Mouse (Mus musculus) hindbrain, postnatal 0 days (tissue): ENCODE measurements at regions not wholly inside any gene's neighbourhood (a gene's known extent, or its start where the extent isn't known, plus 50 kb on each side); places are given as distances from the start of the nearest gene placed in this dataset.
A peak's percentile ranks its signal among the peaks of the same experiment; 100 is the strongest.

ENCODE experiments used
- ATAC-seq: fragments of 200-750 bp; cut with Nextera tagmentation; 2 replicates; pipeline ENCODE4 v1.8.0; 2017; ENCODE audit warnings: mild to moderate bottlenecking, moderate TSS enrichment, moderate library complexity
- DNase-seq: peaks from one replicate; pipeline ENCODE4 v3.0.0-alpha.2; 2015; ENCODE audit warnings: low spot score
- H3K27ac ChIP-seq: fragments of 300-500 bp; sonication (generic); 2 replicates; pipeline ENCODE4 v1.5.1; 2014; ENCODE audit warnings: mild to moderate bottlenecking
- H3K27me3 ChIP-seq: fragments of 300-500 bp; sonication (generic); 2 replicates; pipeline ENCODE4 v1.6.1; 2014; ENCODE audit warnings: low read length, mixed read lengths; ENCODE audit not compliant: insufficient read depth
- H3K36me3 ChIP-seq: fragments of 300-500 bp; sonication (generic); 2 replicates; pipeline ENCODE4 v1.6.1; 2014; ENCODE audit warnings: low read length, mixed read lengths; ENCODE audit not compliant: insufficient read depth
- H3K4me1 ChIP-seq: fragments of 300-500 bp; sonication (generic); 2 replicates; pipeline ENCODE4 v1.6.1; 2014; ENCODE audit warnings: antibody characterized with exemption, low read length, mixed read lengths; ENCODE audit not compliant: insufficient read depth
- H3K4me2 ChIP-seq: fragments of 300-500 bp; sonication (generic); 2 replicates; pipeline ENCODE4 v1.6.1; 2014; ENCODE audit warnings: low read depth, mild to moderate bottlenecking, low read length, moderate library complexity, mixed read lengths
- H3K4me3 ChIP-seq: fragments of 300-500 bp; sonication (generic); 2 replicates; pipeline ENCODE4 v1.5.1; 2014; ENCODE audit warnings: low read length
- H3K9ac ChIP-seq: fragments of 300-500 bp; sonication (generic); replicated peaks from 2 replicates; pipeline ENCODE4 v1.6.1; 2014; ENCODE audit warnings: mild to moderate bottlenecking, low read length, moderate library complexity, mixed read lengths
- H3K9me3 ChIP-seq: fragments of 300-500 bp; sonication (generic); 2 replicates; pipeline ENCODE4 v1.6.1; 2016; ENCODE audit warnings: low read length, mixed read lengths
- CTCF ChIP-seq: IDR thresholded peaks from 2 replicates; pipeline ENCODE4 v1.5.1; 2016; ENCODE audit warnings: antibody characterized with exemption, control low read depth, low read depth
- WGBS: fragments of 180-500 bp; shearing (Covaris S2); extraction: QIAGEN DNeasy Blood & Tissue Kit; methylation state at CpG from one replicate; pipeline ENCODE4 v1.1.7; 2014; 5-methylcytosine and 5-hydroxymethylcytosine counted together

- Histone ChIP-seq H3K27ac (peak overlapping the region; percentile 70), H3K27me3 (no peaks in the 10 kb centered on the region), H3K4me2 (peak overlapping the region; percentile 17; the same call in 1 of the 2 replicates), H3K9me3 (no peaks in the 10 kb centered on the region), H3K9ac (no peak overlapping the region), H3K36me3 (no peaks in the 10 kb centered on the region), H3K4me3 (no peak overlapping the region), H3K4me1 (peaks cover 7% of the 10 kb centered on the region)
- ATAC-seq: peak; percentile 87
- TF ChIP-seq CTCF: no peak
- WGBS: 24% methylated on average over 5 of the region's 5 CpGs
- DNase-seq: peak; percentile 68
These were observed 79.3 kb upstream of the Chl1 start for GRCm38 (mm10) chr6:103430933-103431594.

GRCm38 (mm10) chr6:103431595-103431957 lies 78.8 kb upstream of the Chl1 start:
- DNase-seq (no peak), ATAC-seq (no peak)
- Histone ChIP-seq H3K9me3 (no peaks in the 10 kb centered on the region), H3K27me3 (no peaks in the 10 kb centered on the region), H3K4me2 (peak overlapping the region; percentile 10; the same call in 1 of the 2 replicates), H3K4me1 (peaks cover 7% of the 10 kb centered on the region), H3K36me3 (no peaks in the 10 kb centered on the region), H3K27ac (0 out of 2 replicates have a peak overlapping the region, but pooled peaks have one; percentile 70), H3K4me3 (no peak overlapping the region), H3K9ac (no peak overlapping the region)
- 44% methylated on average over 5 of the region's 5 CpGs for WGBS
- no peak for TF ChIP-seq CTCF
